Mouse (Mus musculus) neural tube, embryonic 12.5 days (tissue): ENCODE measurements around the gene Gm49325. TPM values are rescaled to one million over a fixed set of nuclear protein-coding genes. Genes with fewer than 3 reads are reported as not detected.

Source experiments
- ATAC-seq: fragments of 200-750 bp; cut with Nextera tagmentation; 2 replicates; pipeline ENCODE4 v1.8.0; 2017; ENCODE audit warnings: low read depth, mild to moderate bottlenecking, moderate TSS enrichment, moderate library complexity; ENCODE audit not compliant: low FRiP score
- H3K27ac ChIP-seq: fragments of 300-500 bp; sonication (generic); 2 replicates; pipeline ENCODE4 v1.5.1; 2016
- H3K27me3 ChIP-seq: fragments of 300-500 bp; sonication (generic); replicated peaks from 2 replicates; pipeline ENCODE4 v1.6.1; 2016; ENCODE audit warnings: mild to moderate bottlenecking
- H3K36me3 ChIP-seq: fragments of 300-500 bp; sonication (generic); 2 replicates; pipeline ENCODE4 v1.6.1; 2016; ENCODE audit warnings: mild to moderate bottlenecking
- H3K4me1 ChIP-seq: fragments of 300-500 bp; sonication (generic); 2 replicates; pipeline ENCODE4 v1.6.1; 2016
- H3K4me2 ChIP-seq: fragments of 300-500 bp; sonication (generic); replicated peaks from 2 replicates; pipeline ENCODE4 v1.6.1; 2016; ENCODE audit warnings: mild to moderate bottlenecking
- H3K4me3 ChIP-seq: fragments of 300-500 bp; sonication (generic); 2 replicates; pipeline ENCODE4 v1.5.1; 2016
- H3K9ac ChIP-seq: fragments of 300-500 bp; sonication (generic); 2 replicates; pipeline ENCODE4 v1.6.1; 2016; ENCODE audit warnings: mild to moderate bottlenecking
- H3K9me3 ChIP-seq: fragments of 300-500 bp; sonication (generic); 2 replicates; pipeline ENCODE4 v1.6.1; 2016; ENCODE audit warnings: mild to moderate bottlenecking
- WGBS: fragments of 180-500 bp; shearing (Covaris S2); methylation state at CpG from one replicate; pipeline ENCODE4 v1.1.7; 2016; 5-methylcytosine and 5-hydroxymethylcytosine counted together
- polyA plus RNA-seq: library from polyadenylated mRNA; unstranded; fragments of >200 nt; fragmentation: Nextera tagmentation; extraction: Ambion mirVana; gene quantifications from 2 replicates; pipeline ENCODE4 v1.2.1, GENCODE M21; 2016

Gene Gm49325
- polyA plus RNA-seq, 1 experiment from 2014 or later, result 7.6 TPM

DNA sequence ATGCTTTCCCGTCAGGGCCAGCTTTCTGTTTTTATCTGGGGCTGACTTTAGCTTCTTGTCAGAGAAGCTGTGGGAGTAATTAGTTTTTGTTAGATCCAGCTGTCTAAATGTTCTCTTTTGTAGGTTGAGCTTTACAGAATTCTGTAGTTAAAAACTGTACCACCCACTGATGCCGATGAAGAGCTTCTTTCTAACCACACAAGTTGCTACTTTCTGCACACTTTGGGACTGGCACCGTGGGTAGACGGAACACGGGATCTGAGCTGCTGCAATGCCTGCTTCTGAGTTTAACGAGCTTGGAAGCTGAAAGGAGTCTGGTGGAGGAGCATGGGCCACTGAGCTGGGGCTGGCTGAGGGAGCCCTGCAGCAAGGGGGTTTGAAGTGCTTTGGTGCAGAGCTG is 14.5 kb upstream of the Gm49325 start:
- Histone ChIP-seq H3K27ac (no peak overlapping the region), H3K4me3 (no peak overlapping the region), H3K9me3 (no peaks in the 10 kb centered on the region), H3K4me2 (no peak overlapping the region), H3K9ac (no peak overlapping the region), H3K36me3 (peaks cover 72% of the 10 kb centered on the region), H3K4me1 (peaks cover 13% of the 10 kb centered on the region), H3K27me3 (no peaks in the 10 kb centered on the region)
- ATAC-seq, result no peak
- 82% methylated on average over 6 of the region's 6 CpGs for WGBS

- ATAC-seq, result no peak
- Histone ChIP-seq H3K4me3 (no peak overlapping the region), H3K9ac (no peak overlapping the region), H3K9me3 (no peaks in the 10 kb centered on the region), H3K27me3 (no peaks in the 10 kb centered on the region), H3K4me1 (no peaks in the 10 kb centered on the region), H3K36me3 (peaks cover 69% of the 10 kb centered on the region), H3K27ac (no peak overlapping the region), H3K4me2 (no peak overlapping the region)
- 89% methylated on average over 2 of the region's 2 CpGs for WGBS
Measured at GRCm38 (mm10) chr10:77596060-77596459, 9.9 kb upstream of the Gm49325 start.

DNA sequence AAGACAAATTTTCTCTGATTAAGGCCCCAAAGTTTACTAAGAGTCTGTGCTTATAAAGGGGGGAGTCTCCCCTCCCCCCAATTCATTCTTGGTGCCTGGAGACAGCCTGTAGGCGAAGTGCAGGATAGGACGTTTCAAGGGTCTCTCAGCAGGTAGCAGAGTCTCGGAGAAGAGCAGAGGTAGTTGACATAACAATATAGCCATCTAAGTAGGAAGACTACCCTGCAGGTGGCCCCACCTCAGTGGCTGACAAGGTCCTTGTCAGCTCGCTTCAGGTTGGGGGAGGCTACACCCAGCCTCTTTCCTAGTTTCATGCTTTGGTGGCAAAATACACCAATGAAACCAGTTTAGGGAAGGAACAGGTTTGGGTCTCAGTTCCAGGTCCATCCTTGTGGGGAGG is 3.0 kb upstream of the Gm49325 start:
- WGBS, result 57% methylated on average over 4 of the region's 4 CpGs
- no peak for ATAC-seq
- Histone ChIP-seq H3K4me3 (no peak overlapping the region), H3K4me2 (no peak overlapping the region), H3K9ac (no peak overlapping the region), H3K36me3 (peaks cover 15% of the 10 kb centered on the region), H3K4me1 (peaks cover 11% of the 10 kb centered on the region; the same call in 1 of the 2 replicates), H3K27ac (no peak overlapping the region), H3K27me3 (no peaks in the 10 kb centered on the region), H3K9me3 (no peaks in the 10 kb centered on the region)

- H3K27me3 ChIP-seq, result no peaks in the 10 kb centered on the region
- H3K4me1 ChIP-seq, result peaks cover 11% of the 10 kb centered on the region; the same call in 1 of the 2 replicates
- no peak overlapping the region for H3K27ac ChIP-seq
- H3K9me3 ChIP-seq, result no peaks in the 10 kb centered on the region
- no peak overlapping the region for H3K4me2 ChIP-seq
- no peak for ATAC-seq
- H3K4me3 ChIP-seq, result no peak overlapping the region
- no peak overlapping the region for H3K9ac ChIP-seq
- WGBS, result 94% methylated on average over 6 of the region's 6 CpGs
- peaks cover 12% of the 10 kb centered on the region for H3K36me3 ChIP-seq
Measured at GRCm38 (mm10) chr10:77604111-77604510, 1.9 kb upstream of the Gm49325 start.

DNA sequence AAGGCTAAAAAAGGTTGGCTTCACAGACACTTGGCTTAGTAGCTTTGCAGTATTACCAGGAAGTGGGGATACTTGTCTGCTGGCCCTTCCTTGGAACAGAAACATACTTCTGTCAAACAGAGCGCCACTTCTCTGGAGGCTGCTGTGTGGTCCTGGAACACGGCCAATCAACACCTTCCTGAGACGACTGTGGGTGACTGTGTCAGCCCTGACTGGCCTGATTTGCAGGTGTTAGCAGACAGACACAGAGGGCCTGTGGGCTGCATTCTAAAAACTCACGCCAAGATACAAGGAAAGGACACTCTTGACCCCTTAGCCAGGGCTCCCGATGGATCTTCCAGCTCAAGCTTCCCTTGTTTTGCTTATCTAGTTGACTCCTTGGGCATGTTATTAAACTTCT is 1.0 kb upstream of the Gm49325 start:
- H3K36me3 ChIP-seq, result peaks cover 11% of the 10 kb centered on the region
- peaks cover 11% of the 10 kb centered on the region; the same call in 1 of the 2 replicates for H3K4me1 ChIP-seq
- H3K4me3 ChIP-seq, result no peak overlapping the region
- H3K27ac ChIP-seq, result no peak overlapping the region
- H3K4me2 ChIP-seq, result no peak overlapping the region
- no peaks in the 10 kb centered on the region for H3K27me3 ChIP-seq
- no peaks in the 10 kb centered on the region for H3K9me3 ChIP-seq
- no peak overlapping the region for H3K9ac ChIP-seq
- WGBS, result 91% methylated on average over 5 of the region's 5 CpGs
- no peak for ATAC-seq

GRCm38 (mm10) chr10:77605368-77605767 is 629 bp upstream of the Gm49325 start:
- ATAC-seq, result peak; percentile 19; the same call in 1 of the 2 replicates

GRCm38 (mm10) chr10:77606855-77607254 is 858 bp downstream of the Gm49325 start:
- H3K9me3 ChIP-seq, result no peaks in the 10 kb centered on the region
- H3K4me1 ChIP-seq, result peaks cover 11% of the 10 kb centered on the region; the same call in 1 of the 2 replicates
- peak; percentile 39 for ATAC-seq
- no peaks in the 10 kb centered on the region for H3K27me3 ChIP-seq
- H3K27ac ChIP-seq, result no peak overlapping the region
- H3K4me2 ChIP-seq, result peak overlapping the region; percentile 70
- H3K36me3 ChIP-seq, result peaks cover 30% of the 10 kb centered on the region
- peak overlapping the region; percentile 67 for H3K4me3 ChIP-seq
- peak overlapping the region; percentile 76 for H3K9ac ChIP-seq
- 47% methylated on average over 7 of the region's 7 CpGs for WGBS

More at GRCm38 (mm10) chr10:77605368-77605767, 629 bp upstream of the Gm49325 start:
- 42% methylated on average over 1 of the region's 1 CpGs for WGBS
- Histone ChIP-seq H3K4me1 (peaks cover 11% of the 10 kb centered on the region; the same call in 1 of the 2 replicates), H3K4me3 (peak overlapping the region; percentile 67), H3K27me3 (no peaks in the 10 kb centered on the region), H3K9ac (peak overlapping the region; percentile 76; the same call in 1 of the 2 replicates), H3K9me3 (no peaks in the 10 kb centered on the region), H3K27ac (peak overlapping the region; percentile 75; the same call in 1 of the 2 replicates), H3K4me2 (peak overlapping the region; percentile 70), H3K36me3 (peaks cover 15% of the 10 kb centered on the region)

GRCm38 (mm10) chr10:77607441-77607840 is 1.4 kb downstream of the Gm49325 start:
- no peak overlapping the region; the same call in 1 of the 2 replicates for H3K4me3 ChIP-seq
- no peaks in the 10 kb centered on the region for H3K9me3 ChIP-seq
- no peak overlapping the region for H3K27ac ChIP-seq
- H3K9ac ChIP-seq, result peak overlapping the region; percentile 36; the same call in 1 of the 2 replicates
- 73% methylated on average over 5 of the region's 5 CpGs for WGBS
- H3K36me3 ChIP-seq, result peaks cover 36% of the 10 kb centered on the region
- peaks cover 11% of the 10 kb centered on the region; the same call in 1 of the 2 replicates for H3K4me1 ChIP-seq
- peak overlapping the region; percentile 70 for H3K4me2 ChIP-seq
- ATAC-seq, result no peak
- no peaks in the 10 kb centered on the region for H3K27me3 ChIP-seq

DNA sequence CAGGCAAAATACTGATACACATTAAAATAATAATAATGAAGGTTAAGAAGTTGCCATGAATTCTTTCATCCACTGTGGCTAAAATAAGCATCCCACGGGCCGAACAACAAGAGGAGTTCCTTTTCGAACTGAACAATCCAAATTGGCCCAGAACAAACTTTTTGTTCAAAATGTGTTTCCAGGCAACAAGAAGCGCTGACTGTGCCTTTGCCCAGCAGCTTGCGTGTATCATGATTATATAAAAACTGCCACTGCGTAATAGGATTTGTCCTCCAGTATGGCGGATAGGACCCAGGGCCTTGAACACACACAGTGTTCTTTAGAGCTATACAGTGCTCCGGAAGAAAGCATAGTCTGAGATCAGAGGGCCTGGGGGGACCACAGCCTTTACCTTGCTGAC is 2.6 kb downstream of the Gm49325 start:
- H3K9ac ChIP-seq, result no peak overlapping the region
- H3K27me3 ChIP-seq, result no peaks in the 10 kb centered on the region
- H3K4me1 ChIP-seq, result peaks cover 11% of the 10 kb centered on the region; the same call in 1 of the 2 replicates
- H3K9me3 ChIP-seq, result no peaks in the 10 kb centered on the region
- no peak overlapping the region for H3K27ac ChIP-seq
- H3K4me3 ChIP-seq, result no peak overlapping the region
- H3K36me3 ChIP-seq, result peaks cover 47% of the 10 kb centered on the region
- no peak overlapping the region for H3K4me2 ChIP-seq
- ATAC-seq, result no peak
- 97% methylated on average over 8 of the region's 8 CpGs for WGBS

DNA sequence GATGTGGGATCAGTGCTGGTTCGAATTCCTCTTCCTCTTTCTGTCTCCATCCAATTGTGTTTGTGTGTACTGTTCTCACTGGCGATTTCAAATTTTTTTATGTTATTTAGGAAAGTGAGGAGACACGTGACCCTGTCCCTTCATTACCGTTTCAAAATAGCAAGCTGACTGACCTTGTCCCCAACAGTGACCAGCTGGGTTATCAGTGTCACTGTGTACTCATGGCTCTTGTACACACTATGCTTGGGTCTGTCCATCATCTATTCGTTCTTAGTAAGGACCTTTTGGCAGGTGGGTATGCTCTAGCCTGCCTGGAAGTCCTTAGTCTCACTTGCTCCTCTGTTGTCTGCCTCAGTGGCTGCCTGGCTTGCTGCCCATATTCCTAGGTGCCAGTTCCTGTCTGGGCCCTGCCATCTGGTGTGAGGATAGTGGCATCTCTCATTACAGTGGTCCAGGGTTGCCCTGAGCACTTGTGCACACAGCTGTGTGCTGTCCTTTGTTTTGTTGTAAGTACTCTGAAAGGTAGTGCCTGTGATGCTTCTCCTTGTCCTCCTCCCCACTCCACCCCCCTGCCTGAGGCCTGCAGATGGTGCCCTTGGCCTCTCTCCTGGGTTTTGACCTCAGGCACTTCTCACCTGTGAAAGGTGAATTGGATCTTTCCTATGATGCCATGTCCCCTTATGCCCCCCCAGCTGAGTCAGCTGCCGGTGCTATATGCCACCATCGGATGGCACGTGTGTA is 4.4 kb downstream of the Gm49325 start:
- ATAC-seq, result no peak
- H3K4me1 ChIP-seq, result peaks cover 11% of the 10 kb centered on the region; the same call in 1 of the 2 replicates
- H3K27ac ChIP-seq, result no peak overlapping the region
- no peaks in the 10 kb centered on the region for H3K9me3 ChIP-seq
- H3K36me3 ChIP-seq, result peaks cover 63% of the 10 kb centered on the region
- H3K9ac ChIP-seq, result no peak overlapping the region
- H3K4me3 ChIP-seq, result no peak overlapping the region
- WGBS, result 92% methylated on average over 8 of the region's 8 CpGs
- H3K27me3 ChIP-seq, result no peaks in the 10 kb centered on the region
- no peak overlapping the region for H3K4me2 ChIP-seq

DNA sequence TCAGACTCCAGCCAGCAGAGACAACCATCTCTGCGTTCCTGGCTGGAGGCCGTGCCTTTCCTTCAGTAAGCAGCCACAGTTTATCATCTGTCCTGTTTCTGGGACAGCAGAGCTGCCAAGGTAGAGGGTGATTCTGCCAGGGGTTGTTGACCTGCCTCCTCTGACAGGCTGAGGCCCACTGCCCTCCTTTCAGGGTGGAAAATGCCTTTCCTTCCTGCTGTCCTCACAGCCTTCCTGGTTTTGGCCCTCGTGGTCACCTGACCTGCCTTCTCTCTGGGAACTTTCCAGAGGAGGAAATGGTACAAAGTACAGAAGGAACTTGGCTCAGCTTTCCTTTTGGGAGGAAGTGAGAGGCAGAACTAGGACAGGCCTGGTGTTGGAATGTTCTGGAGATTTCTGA is 7.4 kb downstream of the Gm49325 start:
- H3K27ac ChIP-seq, result no peak overlapping the region
- H3K4me2 ChIP-seq, result no peak overlapping the region
- no peak for ATAC-seq
- H3K9ac ChIP-seq, result no peak overlapping the region
- no peaks in the 10 kb centered on the region for H3K27me3 ChIP-seq
- WGBS, result 85% methylated on average over 3 of the region's 3 CpGs
- H3K9me3 ChIP-seq, result no peaks in the 10 kb centered on the region
- H3K4me3 ChIP-seq, result no peak overlapping the region
- peaks cover 84% of the 10 kb centered on the region for H3K36me3 ChIP-seq
- H3K4me1 ChIP-seq, result no peaks in the 10 kb centered on the region

- no peak for ATAC-seq
- Histone ChIP-seq H3K9me3 (no peaks in the 10 kb centered on the region), H3K27me3 (no peaks in the 10 kb centered on the region), H3K4me2 (no peak overlapping the region), H3K36me3 (peaks cover 71% of the 10 kb centered on the region), H3K27ac (no peak overlapping the region), H3K4me1 (no peaks in the 10 kb centered on the region), H3K9ac (no peak overlapping the region), H3K4me3 (no peak overlapping the region)
- 93% methylated on average over 8 of the region's 8 CpGs for WGBS
Measured at GRCm38 (mm10) chr10:77615647-77616046, 9.7 kb downstream of the Gm49325 start.
